Mouse (Mus musculus) adrenal gland, postnatal 4 days (tissue): ENCODE data around the gene Rnf144a. TPM values are rescaled to one million over a fixed set of nuclear protein-coding genes. Genes with fewer than 3 reads are reported as not detected.
"Not testable (repeated sequence)": the region's sequence is repeated elsewhere in the genome, so short reads cannot be mapped to it uniquely, and the experiment has no call there.

Experiments
- DNase-seq, 2 experiments: peaks; one replicate each; pipeline ENCODE4 v3.0.0; 2021 to 2022; ENCODE audit warnings: low spot score in 2 of 2, mixed read lengths in 2 of 2
- long read RNA-seq, 2 experiments: library from polyadenylated mRNA; stranded (forward); transcript quantifications; one replicate each; pipeline ENCODE4 v2.0.0; 2021
- total RNA-seq, 2 experiments: library from RNA; stranded (reverse); gene quantifications; 2 replicates each; pipeline ENCODE4 v1.2.3; 2021

The Rnf144a gene
- total RNA-seq: 10 to 100 TPM; 62.6 to 78.4 TPM
- long read RNA-seq, experiment 1, full-length matches to known transcripts: 4 of 12 reads
- long read RNA-seq, experiment 1, partial matches to known transcripts: 1 of 12 reads
- long read RNA-seq, experiment 1, other reads (novel, unspliced or antisense): 7 of 12 reads
- long read RNA-seq, experiment 2, full-length matches to known transcripts: 5 of 20 reads
- long read RNA-seq, experiment 2, partial matches to known transcripts: 4 of 20 reads
- long read RNA-seq, experiment 2, other reads (novel, unspliced or antisense): 11 of 20 reads

GRCm38 (mm10) chr12:26415104-26415771 lies at the start of gene Rnf144a:
Gene Rnf144a (minus strand): TSS chr12:26415254.
- peak; percentile 85 to 89 for DNase-seq

GRCm38 (mm10) chr12:26460091-26460490 lies 45.0 kb upstream of the Rnf144a start:
- DNase-seq: no peak

GRCm38 (mm10) chr12:26456028-26456698 lies 41.1 kb upstream of the Rnf144a start, which contains the start of gene Rsad2:
Gene Rsad2 (minus strand): TSS chr12:26456452.
- DNase-seq: peak in 1 of 2 experiments; percentile 34

GRCm38 (mm10) chr12:26454682-26455081 lies 39.6 kb upstream of the Rnf144a start:
- no peak for DNase-seq

GRCm38 (mm10) chr12:26452951-26453350 lies 37.9 kb upstream of the Rnf144a start:
- no peak for DNase-seq

- no peak for DNase-seq
Measured at GRCm38 (mm10) chr12:26451150-26451549, 36.1 kb upstream of the Rnf144a start.

GRCm38 (mm10) chr12:26449483-26449882 lies 34.4 kb upstream of the Rnf144a start:
- no peak for DNase-seq

GRCm38 (mm10) chr12:26446377-26447045 lies 31.5 kb upstream of the Rnf144a start:
- DNase-seq: no peak

- DNase-seq: no peak
Measured at GRCm38 (mm10) chr12:26444511-26444910, 29.5 kb upstream of the Rnf144a start.

GRCm38 (mm10) chr12:26444054-26444453 lies 29.0 kb upstream of the Rnf144a start:
- DNase-seq: peak; percentile 52 to 55

GRCm38 (mm10) chr12:26439366-26439765 lies 24.3 kb upstream of the Rnf144a start:
- no peak for DNase-seq

GRCm38 (mm10) chr12:26437950-26438349 lies 22.9 kb upstream of the Rnf144a start:
- DNase-seq: no peak

- DNase-seq: no peak
Measured at GRCm38 (mm10) chr12:26436334-26436733, 21.3 kb upstream of the Rnf144a start.

- not testable (repeated sequence) for DNase-seq
Measured at GRCm38 (mm10) chr12:26428771-26429170, 13.7 kb upstream of the Rnf144a start.

- no peak for DNase-seq
Measured at GRCm38 (mm10) chr12:26424841-26425240, 9.8 kb upstream of the Rnf144a start.

GRCm38 (mm10) chr12:26418322-26418721 lies 3.3 kb upstream of the Rnf144a start:
- DNase-seq: no peak

GRCm38 (mm10) chr12:26416636-26417295 lies 1.7 kb upstream of the Rnf144a start:
- DNase-seq: no peak

GRCm38 (mm10) chr12:26414451-26415103 lies 477 bp downstream of the Rnf144a start:
- peak; percentile 25 to 37 for DNase-seq

GRCm38 (mm10) chr12:26413961-26414411 lies 1.1 kb downstream of the Rnf144a start:
- no peak for DNase-seq

- no peak for DNase-seq
Measured at GRCm38 (mm10) chr12:26412802-26413201, 2.3 kb downstream of the Rnf144a start.
